Mouse (Mus musculus) hindlimb bud, embryonic 11.5 days (tissue): ENCODE data around the gene Mettl26.

Experiments
- DNase-seq: peaks from one replicate; pipeline ENCODE4 v3.0.0-alpha.2; 2012; ENCODE audit warnings: low read depth, low spot score; ENCODE audit errors: extremely low spot score

The Mettl26 gene

DNA sequence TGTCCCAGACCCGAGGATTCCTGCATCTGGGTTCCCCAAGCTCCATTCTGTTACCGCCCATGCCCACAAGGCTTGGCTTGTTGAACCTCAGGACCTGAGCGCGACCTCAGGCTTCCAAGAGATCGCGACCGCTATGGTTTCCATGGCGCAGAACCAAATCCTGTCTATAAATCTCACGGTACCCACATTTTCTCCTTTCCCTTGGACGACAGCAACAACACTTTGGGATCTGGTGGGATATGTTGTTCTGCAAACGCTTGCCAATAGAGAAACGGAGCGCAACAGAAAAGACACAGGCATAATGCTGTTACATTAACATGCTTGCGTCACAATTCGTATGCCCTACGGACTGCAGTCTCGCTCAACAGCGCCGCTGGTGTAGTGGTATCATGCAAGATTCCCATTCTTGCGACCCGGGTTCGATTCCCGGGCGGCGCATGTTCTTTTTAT, at the start of gene Mettl26:
Gene Mettl26, plus strand, starts transcription at position 354 of the 450 bp plus-strand sequence.
- peak; percentile 96 for DNase-seq

GRCm38 (mm10) chr17:25825311-25825710, 49.6 kb upstream of the Mettl26 start:
- no peak for DNase-seq

DNA sequence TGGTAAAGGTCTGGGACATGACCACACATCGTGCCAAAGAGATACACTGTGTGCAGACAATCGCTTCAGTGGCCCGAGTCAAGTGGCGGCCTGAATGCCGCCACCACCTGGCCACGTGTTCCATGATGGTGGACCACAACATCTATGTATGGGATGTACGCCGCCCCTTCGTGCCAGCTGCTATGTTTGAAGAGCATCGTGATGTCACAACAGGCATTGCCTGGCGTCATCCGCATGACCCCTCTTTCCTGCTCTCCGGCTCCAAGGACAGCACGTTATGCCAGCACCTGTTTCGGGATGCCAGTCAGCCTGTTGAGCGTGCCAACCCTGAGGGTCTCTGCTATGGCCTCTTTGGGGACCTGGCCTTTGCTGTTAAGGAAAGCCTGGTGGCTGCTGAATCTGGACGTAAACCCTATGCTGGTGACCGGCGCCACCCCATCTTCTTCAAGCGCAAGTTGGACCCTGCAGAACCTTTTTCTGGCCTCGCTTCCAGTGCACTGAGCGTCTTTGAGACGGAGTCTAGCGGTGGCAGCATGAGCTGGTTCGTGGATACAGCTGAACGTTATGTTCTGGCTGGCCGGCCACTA, 48.8 kb upstream of the Mettl26 start:
- DNase-seq, result no peak

DNA sequence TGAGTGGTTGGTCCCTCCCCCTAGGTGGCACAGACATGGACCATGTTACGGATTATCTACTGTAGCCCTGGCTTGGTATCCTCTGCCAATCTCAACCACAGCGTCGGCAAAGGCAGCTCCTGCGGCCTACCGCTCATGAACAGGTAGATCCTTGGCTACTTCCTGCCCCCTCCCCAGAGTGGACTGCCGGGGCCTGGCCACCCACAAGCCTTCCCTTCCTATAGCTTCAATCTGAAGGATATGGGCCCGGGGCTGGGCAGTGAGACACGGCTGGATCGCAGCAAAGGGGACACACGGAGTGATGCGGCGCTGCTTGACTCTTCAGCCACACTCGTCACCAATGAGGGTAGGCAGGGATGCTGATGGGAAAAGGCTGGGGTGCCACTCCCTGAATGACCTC, 47.9 kb upstream of the Mettl26 start:
- no peak for DNase-seq

GRCm38 (mm10) chr17:25827546-25828222, 47.2 kb upstream of the Mettl26 start:
- DNase-seq, result no peak

DNA sequence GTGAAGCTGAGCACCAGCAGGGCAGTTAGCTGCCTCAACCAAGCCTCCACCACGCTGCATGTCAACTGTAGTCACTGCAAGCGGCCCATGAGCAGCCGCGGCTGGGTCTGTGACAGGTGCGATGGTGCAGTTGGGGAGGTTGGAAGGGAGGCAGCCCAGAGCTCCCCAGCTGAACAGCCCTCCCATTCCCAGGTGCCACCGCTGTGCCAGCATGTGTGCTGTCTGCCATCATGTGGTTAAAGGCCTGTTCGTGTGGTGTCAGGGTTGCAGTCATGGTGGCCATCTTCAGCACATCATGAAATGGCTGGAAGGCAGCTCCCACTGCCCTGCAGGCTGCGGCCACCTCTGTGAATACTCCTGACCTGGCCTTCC, 46.7 kb upstream of the Mettl26 start:
- DNase-seq, result no peak

- DNase-seq, result peak; percentile 70
Measured at GRCm38 (mm10) chr17:25828712-25829557, 45.9 kb upstream of the Mettl26 start, which contains the start of gene Jmjd8. Jmjd8 (plus strand) TSS chr17:25828867.

- no peak for DNase-seq
Measured at GRCm38 (mm10) chr17:25829558-25830017, 45.3 kb upstream of the Mettl26 start.

DNA sequence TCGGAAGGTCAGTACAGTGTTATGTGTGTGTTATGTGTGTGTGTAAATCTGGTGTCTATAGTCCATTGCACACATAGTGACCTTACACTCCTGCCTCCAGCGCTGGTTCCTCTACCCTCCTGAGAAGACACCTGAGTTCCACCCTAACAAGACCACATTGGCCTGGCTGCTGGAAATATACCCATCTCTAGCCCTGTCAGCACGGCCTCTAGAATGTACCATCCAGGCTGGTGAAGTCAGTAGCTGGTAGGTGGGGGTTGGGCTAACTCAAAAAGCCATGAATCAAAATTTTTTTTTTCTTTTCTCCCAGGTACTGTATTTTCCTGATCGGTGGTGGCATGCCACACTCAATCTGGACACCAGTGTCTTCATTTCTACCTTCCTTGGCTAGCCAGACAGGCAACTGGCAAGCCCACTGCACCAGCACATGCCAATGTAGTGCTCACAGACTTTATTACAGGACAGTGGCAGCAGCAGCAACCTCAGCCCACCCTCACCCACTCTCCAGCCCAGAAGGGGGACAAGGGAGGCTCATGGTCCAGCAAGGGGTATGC, 44.6 kb upstream of the Mettl26 start:
- no peak for DNase-seq

- no peak for DNase-seq
Measured at GRCm38 (mm10) chr17:25830806-25831431, 44.0 kb upstream of the Mettl26 start.

GRCm38 (mm10) chr17:25831451-25832281, 43.2 kb upstream of the Mettl26 start:
- no peak for DNase-seq

- DNase-seq, result peak; percentile 90
Measured at GRCm38 (mm10) chr17:25832436-25833290, 42.2 kb upstream of the Mettl26 start.

DNA sequence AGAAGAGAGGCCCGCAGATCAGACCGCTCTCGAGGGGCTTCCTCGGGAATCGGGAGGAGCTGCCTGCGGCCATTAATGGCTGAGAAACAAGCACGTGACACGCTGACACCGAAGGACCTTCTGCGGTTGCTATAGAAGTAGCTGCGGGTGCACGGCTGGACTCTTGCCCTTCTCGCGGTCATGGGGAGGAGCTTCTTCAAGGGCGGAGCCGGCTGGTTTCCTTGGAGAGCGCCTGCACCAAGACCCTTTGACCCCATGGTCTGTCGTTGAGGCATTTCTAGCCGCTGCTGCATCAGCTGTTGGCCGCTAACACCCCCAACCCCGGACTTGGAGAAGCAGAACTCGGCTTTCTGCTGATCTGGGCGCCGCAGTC, 41.6 kb upstream of the Mettl26 start, which contains the start of gene Stub1:
Gene Stub1, minus strand, starts transcription at position 114 of the 373 bp plus-strand sequence.
- DNase-seq, result peak; percentile 69

DNA sequence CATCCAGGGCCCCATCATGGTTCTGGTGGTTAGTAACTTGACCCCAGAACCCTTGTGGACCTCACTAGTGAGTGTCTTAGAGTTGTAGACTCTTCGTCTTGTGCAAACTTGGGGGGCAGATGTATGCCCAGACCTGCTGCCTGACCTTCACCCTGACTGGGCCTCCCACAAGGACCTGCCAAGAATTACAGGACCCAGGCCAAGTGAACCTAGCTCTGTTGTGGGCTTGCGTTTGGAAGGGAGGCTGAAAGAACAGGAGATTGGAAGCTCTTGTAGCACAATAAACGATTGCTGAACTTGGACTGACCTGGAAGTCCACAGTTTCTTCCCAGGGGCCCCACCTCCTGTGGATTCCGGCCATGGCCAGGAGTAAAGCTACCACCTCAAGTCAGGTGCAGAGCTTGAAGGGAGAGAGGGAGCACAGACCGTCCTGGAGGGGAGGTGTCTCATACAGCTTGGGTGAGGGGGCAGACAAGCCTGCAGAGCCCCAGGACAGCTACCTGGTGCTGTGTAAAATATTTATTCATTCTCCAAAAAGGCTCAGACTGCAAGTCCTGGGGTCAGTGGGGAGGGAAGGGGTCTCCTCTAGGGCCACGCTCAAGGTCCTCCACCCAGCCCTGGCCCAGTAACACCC, 40.8 kb upstream of the Mettl26 start:
- DNase-seq, result no peak

DNA sequence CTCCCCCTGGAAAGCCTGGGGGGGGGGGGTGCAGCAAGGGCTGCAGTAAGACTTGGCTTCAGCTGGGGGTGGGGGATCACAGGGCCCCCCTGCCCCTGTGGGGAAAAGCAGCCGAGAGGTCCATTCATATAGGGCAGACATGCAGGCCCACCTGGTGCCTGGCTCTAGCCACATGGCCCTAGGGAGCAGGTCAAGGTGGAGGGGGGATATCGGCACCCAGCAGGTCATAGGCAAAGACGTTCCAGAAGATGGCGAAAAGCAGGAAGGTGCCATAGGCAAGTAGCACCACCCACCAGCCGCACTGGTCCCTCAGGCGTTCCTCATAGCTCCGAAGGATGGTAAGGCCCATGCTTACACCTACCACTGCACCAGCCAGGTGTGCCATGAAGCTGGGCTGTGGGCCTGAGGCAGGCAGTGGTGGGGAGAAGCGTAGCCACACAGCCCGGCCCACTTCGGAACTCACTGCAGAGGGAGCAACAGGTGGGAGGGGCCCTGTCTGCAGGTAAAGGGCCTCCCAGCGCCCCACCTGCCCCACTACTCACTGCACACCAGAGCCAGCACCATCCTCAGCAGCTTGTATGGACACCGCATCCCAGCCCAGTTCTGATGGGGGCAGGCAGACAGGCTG, 40.2 kb upstream of the Mettl26 start:
- no peak for DNase-seq

- no peak for DNase-seq
Measured at GRCm38 (mm10) chr17:25835301-25835700, 39.6 kb upstream of the Mettl26 start.

DNA sequence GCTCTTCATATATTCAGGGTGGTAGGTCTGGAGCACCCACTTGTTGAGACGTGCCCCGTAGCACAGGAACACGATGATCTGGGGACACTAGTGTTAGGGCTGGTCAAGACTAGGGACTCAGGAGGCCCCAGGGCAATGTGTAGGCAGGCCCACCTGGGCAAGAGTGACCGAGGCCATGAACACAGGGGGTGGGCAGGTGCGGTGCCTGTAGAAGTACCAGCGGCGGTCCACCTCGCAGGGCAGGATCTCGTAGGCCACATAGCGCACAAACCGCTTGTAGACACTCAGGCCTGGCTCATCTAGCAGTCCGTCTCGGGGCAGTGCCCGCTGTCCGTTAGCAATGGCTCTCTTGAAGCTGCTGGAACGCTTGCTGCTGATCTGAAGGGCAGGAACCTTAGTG, 39.1 kb upstream of the Mettl26 start:
- DNase-seq, result no peak

GRCm38 (mm10) chr17:25836397-25837075, 38.3 kb upstream of the Mettl26 start:
- no peak for DNase-seq
